Mouse (Mus musculus) stomach, postnatal 0 days (tissue): ENCODE measurements around the gene Efr3b.

Experiments used
- CTCF ChIP-seq: IDR thresholded peaks from 2 replicates; pipeline ENCODE4 v1.5.1; 2016; ENCODE audit warnings: antibody characterized with exemption, low read depth, mild to moderate bottlenecking, moderate library complexity
- EP300 ChIP-seq: optimal IDR thresholded peaks from 2 replicates; pipeline ENCODE3; 2016; ENCODE audit warnings: antibody characterized with exemption

DNA sequence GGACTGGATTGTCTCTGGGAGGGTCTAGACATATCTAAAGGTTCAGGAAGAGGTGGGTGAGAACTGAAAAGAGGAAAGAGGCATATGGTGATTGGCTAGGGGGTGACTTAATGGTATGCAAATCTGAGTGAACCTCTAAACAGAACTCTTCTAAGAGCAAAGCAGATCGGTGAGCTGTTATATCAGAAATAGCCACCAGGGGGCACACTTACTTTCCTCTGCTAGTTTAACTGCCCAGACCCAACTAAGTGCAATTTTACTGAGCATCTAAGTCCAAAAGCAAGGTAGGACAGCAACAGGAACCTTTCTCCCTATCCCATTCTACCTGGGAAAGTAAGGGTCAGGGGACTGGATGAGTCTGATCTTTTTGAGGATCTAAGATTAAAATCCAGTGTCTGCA is 55.0 kb downstream of the Efr3b start:
- TF ChIP-seq CTCF = peak; percentile 86
- TF ChIP-seq EP300 = no peak
